Mouse (Mus musculus) heart, postnatal 10 days (tissue): ENCODE measurements around the gene Baz1b. TPM values are rescaled to one million over a fixed set of nuclear protein-coding genes. Genes with fewer than 3 reads are reported as not detected.

Experiments used
- DNase-seq, 2 experiments: peaks; one replicate each; pipeline ENCODE4 v3.0.0; 2021
- intact Hi-C: fragments of 180-260 bp; cut with DNase I; formaldehyde crosslinking; loops from one replicate; pipeline ENCODE4 v1.15.1; 2025
- microRNA-seq, 2 experiments: library from miRNA; unstranded; fragments of <30 nt; microRNA quantifications; one replicate each; pipeline ENCODE4 v1.2.0; 2022
- total RNA-seq, 2 experiments: library from RNA; stranded (reverse); gene quantifications; 2 replicates each; pipeline ENCODE4 v1.2.3; 2021

Gene Baz1b
- total RNA-seq, 2 experiments from 2014 or later: 41.6 to 48.5 TPM

GRCm38 (mm10) chr5:135263866-135264503, 76.9 kb downstream of the Baz1b start:
- peak; percentile 45 to 62 for DNase-seq
- intact Hi-C loops: no loop called here

- intact Hi-C loops: no loop called here
- DNase-seq: no peak
Observed at GRCm38 (mm10) chr5:135264548-135264947, 77.5 kb downstream of the Baz1b start.

- intact Hi-C loops: no loop called here
- no peak for DNase-seq
Observed at GRCm38 (mm10) chr5:135269451-135269850, 82.4 kb downstream of the Baz1b start.

- intact Hi-C loops: no loop called here
- DNase-seq: no peak
Observed at GRCm38 (mm10) chr5:135270361-135270760, 83.3 kb downstream of the Baz1b start.

GRCm38 (mm10) chr5:135271563-135272165, 84.6 kb downstream of the Baz1b start:
- DNase-seq: peak; percentile 56 to 67
- intact Hi-C loops: no loop called here

GRCm38 (mm10) chr5:135274663-135275396, 87.8 kb downstream of the Baz1b start:
- intact Hi-C loops: no loop called here
- no peak for DNase-seq

- intact Hi-C loops: no loop called here
- DNase-seq: no peak
Observed at GRCm38 (mm10) chr5:135276597-135276996, 89.5 kb downstream of the Baz1b start.

GRCm38 (mm10) chr5:135280226-135280625, 93.2 kb downstream of the Baz1b start:
- DNase-seq: peak; percentile 41 to 51
- intact Hi-C loops: loop anchor here (10.0 kb wide), 1 partner anchor 265 kb away; no protein-coding TSS in a partner anchor

GRCm38 (mm10) chr5:135285211-135285610, 98.1 kb downstream of the Baz1b start:
- no peak for DNase-seq
- intact Hi-C loops: loop anchor here (10.0 kb wide), 1 partner anchor 270 kb away; no protein-coding TSS in a partner anchor

GRCm38 (mm10) chr5:135286185-135286584, 99.1 kb downstream of the Baz1b start:
- intact Hi-C loops: loop anchor here (1.0 to 10.0 kb wide), 3 partner anchors 50 to 271 kb away; no protein-coding TSS in a partner anchor
- peak; percentile 85 to 90 for DNase-seq

- DNase-seq: no peak
- intact Hi-C loops: loop anchor here (1.0 to 10.0 kb wide), 3 partner anchors 51 to 272 kb away; no protein-coding TSS in a partner anchor
Observed at GRCm38 (mm10) chr5:135286926-135287325, 99.9 kb downstream of the Baz1b start.

GRCm38 (mm10) chr5:135290703-135291102, 103.6 kb downstream of the Baz1b start:
- intact Hi-C loops: no loop called here
- DNase-seq: no peak

- intact Hi-C loops: no loop called here
- DNase-seq: no peak
Observed at GRCm38 (mm10) chr5:135291193-135291592, 104.1 kb downstream of the Baz1b start.

GRCm38 (mm10) chr5:135292001-135292400, 104.9 kb downstream of the Baz1b start:
- no peak for DNase-seq
- intact Hi-C loops: no loop called here

Small RNA genes lying within 50 kb of the gene (microRNA-seq; reads per million reads assigned to microRNA genes)
- 0 reads per million in 2 experiments for gene Gm25315

Other genes with a start within 250 kb of the Baz1b start
- under 1 TPM in 1 of 2 experiments, not detected in 1; 0.14 TPM for gene Cldn4, start 240.3 kb upstream of the Baz1b start, total RNA-seq
- gene Cldn3, start 201.1 kb upstream of the Baz1b start, total RNA-seq: under 1 TPM; 0.27 to 0.41 TPM
- gene Abhd11, start 178.1 kb upstream of the Baz1b start, total RNA-seq: 10 to 100 TPM; 58.2 to 64.1 TPM
- 1 to 10 TPM; 3.3 to 3.9 TPM for gene Stx1a, start 163.8 kb upstream of the Baz1b start, total RNA-seq
- 10 to 100 TPM; 24.9 to 27.0 TPM for gene Dnajc30, start 123.1 kb upstream of the Baz1b start, total RNA-seq
- gene Bud23, start 122.3 kb upstream of the Baz1b start, total RNA-seq: 10 to 100 TPM; 23.7 to 27.6 TPM
- 1 to 10 TPM; 1.8 to 1.9 TPM for gene Vps37d, start 109.0 kb upstream of the Baz1b start, total RNA-seq
- 10 to 100 TPM; 12.2 to 15.9 TPM for gene Mlxipl, start 97.4 kb upstream of the Baz1b start, total RNA-seq
- gene Tbl2, start 37.6 kb upstream of the Baz1b start, total RNA-seq: 10 to 100 TPM; 13.0 to 15.6 TPM
- 10 to 100 TPM; 33.5 to 35.8 TPM for gene Bcl7b, start 19.0 kb upstream of the Baz1b start, total RNA-seq
- under 1 TPM; 0.55 to 0.84 TPM for gene Fzd9, start 64.0 kb downstream of the Baz1b start, total RNA-seq
- under 1 TPM; 0.36 to 0.40 TPM for gene Fkbp6, start 162.8 kb downstream of the Baz1b start, total RNA-seq
- gene Trim50, start 166.0 kb downstream of the Baz1b start, total RNA-seq: under 1 TPM in 1 of 2 experiments, not detected in 1; 0.17 TPM
- gene Nsun5, start 182.7 kb downstream of the Baz1b start, total RNA-seq: 10 to 100 TPM; 16.4 to 20.0 TPM
- gene Pom121, start 207.3 kb downstream of the Baz1b start, total RNA-seq: 10 to 100 TPM; 22.3 to 22.6 TPM